Mouse (Mus musculus) hematopoietic stem cell, adult 5-6 weeks (primary cell): ENCODE results near the gene Omt2b. TPM values are rescaled to one million over a fixed set of nuclear protein-coding genes. Genes with fewer than 3 reads are reported as not detected.
A peak's percentile ranks its signal among the peaks of the same experiment; 100 is the strongest.

Source experiments
- ATAC-seq, 2 experiments: fragments of 125-278 bp in 1 of 2; replicated peaks in 1 of 2; 2 replicates each; pipeline ENCODE4 v1.8.0; 2016 to 2017; ENCODE audit warnings: inconsistent platforms in 2 of 2, mild to moderate bottlenecking in 2 of 2, moderate number of reproducible peaks in 2 of 2, low read depth in 1 of 2, moderate TSS enrichment in 1 of 2; ENCODE audit not compliant: low FRiP score in 2 of 2, poor library complexity in 2 of 2, severe bottlenecking in 2 of 2, insufficient read depth in 1 of 2, low TSS enrichment in 1 of 2
- total RNA-seq: library from RNA; stranded (forward); fragments of 172-1452, 232-1000 nt; gene quantifications from 2 replicates; pipeline ENCODE4 v1.2.3, GENCODE M21; 2017

Gene Omt2b
- total RNA-seq, 1 experiment from 2014 or later: not detected

GRCm38 (mm10) chr9:78371441-78371840 lies 44.1 kb downstream of the Omt2b start:
- ATAC-seq: no peak

GRCm38 (mm10) chr9:78372827-78373504 lies 45.6 kb downstream of the Omt2b start:
- ATAC-seq: no peak

- ATAC-seq: no peak
Measured at GRCm38 (mm10) chr9:78374397-78374796, 47.0 kb downstream of the Omt2b start.

GRCm38 (mm10) chr9:78374885-78375389 lies 47.5 kb downstream of the Omt2b start:
- ATAC-seq: no peak

- ATAC-seq: no peak
Measured at GRCm38 (mm10) chr9:78375486-78375885, 48.1 kb downstream of the Omt2b start.

- ATAC-seq: no peak
Measured at GRCm38 (mm10) chr9:78377546-78377945, 50.2 kb downstream of the Omt2b start.

GRCm38 (mm10) chr9:78378113-78378785 lies 50.9 kb downstream of the Omt2b start, which contains the start of gene Ooep:
Gene Ooep, minus strand, starts transcription at chr9:78378725.
- peak; percentile 75 to 76 for ATAC-seq

Other genes with a start within 250 kb of the Omt2b start
- gene Fbxo9, start 218.5 kb upstream of the Omt2b start, total RNA-seq: 62.4 and 84.6 TPM in 2 replicates
- 19.2 and 30.6 TPM in 2 replicates for gene Ick, start 218.4 kb upstream of the Omt2b start, total RNA-seq
- 12.8 and 21.2 TPM in 2 replicates for gene Gsta4, start 144.8 kb upstream of the Omt2b start, total RNA-seq
- gene Gsta1, start 96.9 kb upstream of the Omt2b start, total RNA-seq: not detected in 2 replicates
- not detected in 2 replicates for gene Gm3776, start 70.5 kb upstream of the Omt2b start, total RNA-seq
- not detected in 2 replicates for gene Gm10639, start 37.7 kb upstream of the Omt2b start, total RNA-seq
- gene Omt2a, start 12.8 kb upstream of the Omt2b start, total RNA-seq: not detected in 2 replicates
- gene Gsta2, start 28.2 kb downstream of the Omt2b start, total RNA-seq: not detected in 2 replicates
- not detected in 2 replicates for gene Dppa5a, start 40.6 kb downstream of the Omt2b start, total RNA-seq
- gene Ooep, start 51.1 kb downstream of the Omt2b start, total RNA-seq: not detected in 2 replicates
- gene Ddx43, start 68.2 kb downstream of the Omt2b start, total RNA-seq: 0.94 and 1.4 TPM in 2 replicates
- 18.0 and 20.8 TPM in 2 replicates for gene Cgas, start 115.6 kb downstream of the Omt2b start, total RNA-seq
- 25.9 and 47.7 TPM in 2 replicates for gene Mto1, start 120.6 kb downstream of the Omt2b start, total RNA-seq
- gene Gm17324, start 121.2 kb downstream of the Omt2b start, total RNA-seq: 1.5 TPM in 1 of 2 replicates, not detected in the other
- gene Eef1a1, start 161.6 kb downstream of the Omt2b start, total RNA-seq: 13,616 and 15,037 TPM in 2 replicates